Mouse (Mus musculus): ENCODE measurements around the gene Nav2.

DNA sequence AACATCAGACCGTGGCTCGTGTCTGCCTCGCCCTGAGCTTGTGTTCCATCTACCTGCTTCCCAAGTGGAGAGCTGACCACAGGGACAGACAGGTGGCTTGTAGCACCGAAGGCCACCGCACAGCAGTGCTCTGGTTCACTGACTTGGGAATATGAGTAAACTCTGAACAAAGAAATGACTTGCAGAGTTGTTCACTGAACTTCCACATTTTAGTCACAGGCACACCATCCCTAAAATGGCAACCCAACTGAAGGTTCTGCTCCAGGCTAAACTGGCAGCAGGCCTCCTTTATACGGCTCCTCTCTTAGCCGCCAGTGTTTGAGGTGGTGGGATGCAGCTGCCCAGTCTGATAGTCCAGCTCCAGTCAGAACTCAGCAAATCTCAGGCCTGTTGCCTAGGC lies 343.9 kb downstream of the Nav2 start:
- TF ChIP-seq CTCF (IDR thresholded peaks at IDR 0.05) (no peak), EP300 (IDR thresholded peaks at IDR 0.05) (no peak)

All from lung, postnatal 0 days (tissue).